Mouse (Mus musculus) neutrophil, adult 83 days (primary cell): ENCODE data around the gene Trmt2a. TPM values are rescaled to one million over a fixed set of nuclear protein-coding genes. Genes with fewer than 3 reads are reported as not detected.

Experiments used
- total RNA-seq, 2 experiments: library from RNA; stranded (reverse); gene quantifications; one replicate each; pipeline ENCODE4 v1.2.4; 2023

Gene Trmt2a
- 10 to 100 TPM; 40.0 to 45.6 TPM for total RNA-seq

GRCm38 (mm10) chr16:18248433-18249363 is at the start of gene Trmt2a, which contains the start of gene Ranbp1:
Trmt2a (plus strand) TSS chr16:18248679.
Ranbp1 (minus strand) TSS chr16:18248732.

GRCm38 (mm10) chr16:18217579-18217978 is 30.9 kb upstream of the Trmt2a start, which contains the start of gene Ccdc188:
Ccdc188 (plus strand) TSS chr16:18217879.

GRCm38 (mm10) chr16:18234671-18235388 is 13.6 kb upstream of the Trmt2a start, which contains the start of gene Zdhhc8:
Zdhhc8 (minus strand) TSS chr16:18235136.

GRCm38 (mm10) chr16:18258221-18258620 is 9.7 kb downstream of the Trmt2a start, which contains the start of gene Gm49776:
Gm49776 (minus strand) TSS chr16:18258321.

GRCm38 (mm10) chr16:18289067-18289588 is 40.6 kb downstream of the Trmt2a start, which contains the start of gene Dgcr8:
Dgcr8 (minus strand) TSS chr16:18289246.

Other genes with a start within 250 kb of the Trmt2a start
- 1 to 10 TPM; 6.6 to 8.2 TPM for gene Dgcr6, start 195.8 kb upstream of the Trmt2a start, total RNA-seq
- 10 to 100 TPM in 1 of 2 experiments, 1 to 10 TPM in 1; 9.4 to 10.1 TPM for gene Prodh, start 158.5 kb upstream of the Trmt2a start, total RNA-seq
- gene Rtn4r, start 121.0 kb upstream of the Trmt2a start, total RNA-seq = under 1 TPM; 0.53 to 0.62 TPM
- not detected for gene Ccdc188, start 30.8 kb upstream of the Trmt2a start, total RNA-seq
- gene Zdhhc8, start 13.5 kb upstream of the Trmt2a start, total RNA-seq = 1 to 10 TPM; 3.3 to 4.4 TPM
- 10 to 100 TPM; 71.8 to 79.3 TPM for gene Ranbp1, start 53 bp downstream of the Trmt2a start, total RNA-seq
- not detected for gene Gm49776, start 9.6 kb downstream of the Trmt2a start, total RNA-seq
- gene Dgcr8, start 40.6 kb downstream of the Trmt2a start, total RNA-seq = 10 to 100 TPM; 28.9 to 32.0 TPM
- gene Tango2, start 99.4 kb downstream of the Trmt2a start, total RNA-seq = 10 to 100 TPM; 24.6 to 29.5 TPM
- gene Arvcf, start 99.5 kb downstream of the Trmt2a start, total RNA-seq = 1 to 10 TPM; 6.7 to 7.6 TPM
- gene Txnrd2, start 177.7 kb downstream of the Trmt2a start, total RNA-seq = 10 to 100 TPM; 12.7 to 17.6 TPM
- 10 to 100 TPM; 34.6 to 39.1 TPM for gene Comt, start 178.2 kb downstream of the Trmt2a start, total RNA-seq